Mouse (Mus musculus) sigmoid colon, adult 10 weeks (tissue): Measurements from ENCODE around the gene Rslcan18. TPM values are rescaled to one million over a fixed set of nuclear protein-coding genes. Genes with fewer than 3 reads are reported as not detected.

Experiments
- polyA plus RNA-seq: library from polyadenylated mRNA; stranded (reverse); fragments of 350-450 nt; fragmentation: Illumina TruSeq; extraction: RNeasy Lipid Tissue Mini Kit (QIAGEN cat#74804); gene quantifications from one replicate; pipeline ENCODE4 v1.2.3, GENCODE M21; 2014; ENCODE audit warnings: low read depth, low replicate concordance

Gene Rslcan18
- 1.6 TPM for polyA plus RNA-seq

GRCm38 (mm10) chr13:67116163-67116562 lies at the start of gene Rslcan18:
Gene Rslcan18, minus strand, starts transcription at chr13:67116263.

GRCm38 (mm10) chr13:67121360-67121759 lies 5.3 kb upstream of the Rslcan18 start, which contains the start of gene Zfp759:
Gene Zfp759, plus strand, starts transcription at chr13:67121660.

GRCm38 (mm10) chr13:67108194-67108820 lies 7.8 kb downstream of the Rslcan18 start, which contains the start of gene Gm28557:
Gene Gm28557, minus strand, starts transcription at chr13:67108604.

GRCm38 (mm10) chr13:67097876-67098275 lies 18.2 kb downstream of the Rslcan18 start, which contains the start of gene Zfp708:
Gene Zfp708, minus strand, starts transcription at chr13:67097976.

GRCm38 (mm10) chr13:67060786-67061358 lies 55.2 kb downstream of the Rslcan18 start, which contains the start of gene Zfp712:
Gene Zfp712, minus strand, starts transcription at chr13:67061170.

Other genes with a start within 250 kb of the Rslcan18 start
- gene Gm10767, start 211.3 kb downstream of the Rslcan18 start, polyA plus RNA-seq, result 13.6 TPM
- 12.5 TPM for gene Zfp712, start 55.1 kb downstream of the Rslcan18 start, polyA plus RNA-seq
- gene Zfp708, start 18.3 kb downstream of the Rslcan18 start, polyA plus RNA-seq, result 17.0 TPM
- 9.9 TPM for gene Gm28557, start 7.7 kb downstream of the Rslcan18 start, polyA plus RNA-seq
- gene Zfp759, start 5.4 kb upstream of the Rslcan18 start, polyA plus RNA-seq, result 27.6 TPM
- gene Rsl1, start 56.9 kb upstream of the Rslcan18 start, polyA plus RNA-seq, result 33.6 TPM
- 12.7 TPM for gene Zfp455, start 78.2 kb upstream of the Rslcan18 start, polyA plus RNA-seq
- gene Zfp458, start 162.2 kb upstream of the Rslcan18 start, polyA plus RNA-seq, result 11.1 TPM
- gene Zfp457, start 190.2 kb upstream of the Rslcan18 start, polyA plus RNA-seq, result 2.4 TPM
- gene Zfp595, start 216.3 kb upstream of the Rslcan18 start, polyA plus RNA-seq, result 42.2 TPM
- gene Gm28044, start 244.3 kb upstream of the Rslcan18 start, polyA plus RNA-seq, result 1.4 TPM
- 27.4 TPM for gene Zfp953, start 244.3 kb upstream of the Rslcan18 start, polyA plus RNA-seq